Mouse (Mus musculus) liver, embryonic 16.5 days (tissue): ENCODE results near the gene Eloa. TPM values are rescaled to one million over a fixed set of nuclear protein-coding genes. Genes with fewer than 3 reads are reported as not detected.

ENCODE experiments used
- ATAC-seq: fragments of 200-750 bp; cut with Nextera tagmentation; 2 replicates; pipeline ENCODE4 v1.8.0; 2017; ENCODE audit warnings: low read depth, mild to moderate bottlenecking, moderate number of reproducible peaks, moderate library complexity
- H3K27ac ChIP-seq: fragments of 300-500 bp; sonication (generic); 2 replicates; pipeline ENCODE4 v1.5.1; 2014; ENCODE audit warnings: mild to moderate bottlenecking, low read length
- H3K27me3 ChIP-seq: fragments of 300-500 bp; sonication (generic); 2 replicates; pipeline ENCODE4 v1.6.1; 2014; ENCODE audit warnings: low read depth, low read length, mixed read lengths; ENCODE audit not compliant: control insufficient read depth, insufficient read depth
- H3K36me3 ChIP-seq: fragments of 300-500 bp; sonication (generic); 2 replicates; pipeline ENCODE4 v1.6.1; 2014; ENCODE audit warnings: mild to moderate bottlenecking; ENCODE audit not compliant: control insufficient read depth, insufficient read depth
- H3K4me1 ChIP-seq: fragments of 300-500 bp; sonication (generic); 2 replicates; pipeline ENCODE4 v1.6.1; 2014; ENCODE audit warnings: low read depth, low read length, mixed read lengths; ENCODE audit not compliant: control insufficient read depth
- H3K4me2 ChIP-seq: fragments of 300-500 bp; sonication (generic); 2 replicates; pipeline ENCODE4 v1.6.1; 2014; ENCODE audit warnings: low read depth, low read length, mixed read lengths
- H3K4me3 ChIP-seq: fragments of 300-500 bp; sonication (generic); 2 replicates; pipeline ENCODE4 v1.5.1; 2014; ENCODE audit warnings: low read depth, mild to moderate bottlenecking, low read length
- H3K9ac ChIP-seq: fragments of 300-500 bp; sonication (generic); 2 replicates; pipeline ENCODE4 v1.6.1; 2014; ENCODE audit warnings: low read depth, low read length
- H3K9me3 ChIP-seq: fragments of 300-500 bp; sonication (generic); replicated peaks from 2 replicates; pipeline ENCODE4 v1.6.1; 2016; ENCODE audit warnings: low read length; ENCODE audit not compliant: control insufficient read depth
- WGBS: fragments of 180-500 bp; shearing (Covaris S2); extraction: QIAGEN DNeasy Blood & Tissue Kit; methylation state at CpG from one replicate; pipeline ENCODE4 v1.1.7; 2014; ENCODE audit not compliant: insufficient replicate concordance; 5-methylcytosine and 5-hydroxymethylcytosine counted together
- polyA plus RNA-seq: library from polyadenylated mRNA; unstranded; fragments of >200 nt; fragmentation: Nextera tagmentation; extraction: Ambion mirVana; gene quantifications from 2 replicates; pipeline ENCODE4 v1.2.1, GENCODE M21; 2015

Gene Eloa
- polyA plus RNA-seq, 1 experiment from 2014 or later: 29.1 TPM

DNA sequence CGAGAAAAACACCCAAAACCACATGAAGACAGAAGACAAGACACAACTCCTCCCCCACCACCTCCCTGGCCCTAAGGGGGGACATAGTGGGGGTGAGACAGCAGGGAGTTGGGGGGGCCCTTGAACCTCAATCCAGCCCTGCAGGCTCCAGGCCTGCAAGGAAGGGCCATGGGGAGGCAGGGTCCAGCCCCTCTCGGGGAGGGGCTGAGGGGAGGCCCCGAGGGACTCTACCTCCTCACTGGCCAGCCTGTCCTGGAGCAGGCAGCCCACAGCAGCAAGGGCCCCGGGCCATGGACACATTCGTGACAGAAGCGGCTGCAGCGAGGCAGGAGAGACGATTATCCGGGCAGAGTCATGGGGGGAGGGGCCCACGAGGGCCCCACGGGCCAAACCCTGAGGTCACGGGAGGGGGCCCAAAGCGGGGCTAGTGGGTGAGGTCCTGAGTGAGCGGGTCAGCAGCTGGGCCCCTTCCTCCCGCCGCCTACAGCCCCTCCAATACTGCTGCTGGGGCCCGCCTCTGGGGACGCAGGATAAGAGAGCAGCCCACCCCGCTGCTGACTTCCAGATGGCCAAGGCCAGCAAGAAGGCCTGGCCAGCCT, 53.2 kb downstream of the Eloa start:
- 72% methylated on average over 19 of the region's 19 CpGs for WGBS
- Histone ChIP-seq H3K36me3 (peaks cover 28% of the 10 kb centered on the region), H3K9me3 (no peaks in the 10 kb centered on the region), H3K4me2 (no peak overlapping the region), H3K4me1 (peaks cover 29% of the 10 kb centered on the region), H3K27ac (no peak overlapping the region), H3K27me3 (no peaks in the 10 kb centered on the region), H3K4me3 (no peak overlapping the region), H3K9ac (no peak overlapping the region)
- ATAC-seq: no peak

GRCm38 (mm10) chr4:135967086-135967760, 54.3 kb downstream of the Eloa start:
- no peak for ATAC-seq
- no peaks in the 10 kb centered on the region for H3K27me3 ChIP-seq
- peaks cover 28% of the 10 kb centered on the region for H3K36me3 ChIP-seq
- no peak overlapping the region for H3K9ac ChIP-seq
- H3K4me1 ChIP-seq: peaks cover 27% of the 10 kb centered on the region
- no peak overlapping the region for H3K27ac ChIP-seq
- H3K9me3 ChIP-seq: no peaks in the 10 kb centered on the region
- WGBS: 83% methylated on average over 18 of the region's 18 CpGs
- H3K4me3 ChIP-seq: no peak overlapping the region
- no peak overlapping the region for H3K4me2 ChIP-seq

DNA sequence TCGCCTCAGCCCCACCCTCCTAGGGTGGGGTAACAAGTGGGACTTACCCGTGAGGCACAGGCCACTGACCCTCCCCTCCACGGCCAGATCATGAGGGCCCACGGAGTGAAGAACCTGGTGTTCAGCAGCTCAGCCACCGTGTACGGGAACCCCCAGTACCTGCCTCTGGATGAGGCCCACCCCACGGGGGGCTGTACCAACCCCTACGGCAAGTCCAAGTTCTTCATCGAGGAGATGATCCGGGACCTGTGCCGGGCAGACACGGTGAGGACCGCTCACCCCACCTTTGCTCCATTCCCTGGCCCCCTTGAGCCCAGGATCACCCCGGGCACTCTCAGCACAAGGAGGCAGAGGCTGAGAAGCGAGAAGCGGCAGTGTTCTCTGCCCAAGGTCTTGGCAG, 55.3 kb downstream of the Eloa start:
- no peak for ATAC-seq
- Histone ChIP-seq H3K4me3 (no peak overlapping the region), H3K9ac (no peak overlapping the region), H3K4me2 (no peak overlapping the region), H3K36me3 (peaks cover 28% of the 10 kb centered on the region), H3K27me3 (no peaks in the 10 kb centered on the region), H3K27ac (no peak overlapping the region), H3K9me3 (no peaks in the 10 kb centered on the region), H3K4me1 (peaks cover 19% of the 10 kb centered on the region)
- WGBS: 81% methylated on average over 16 of the region's 16 CpGs

DNA sequence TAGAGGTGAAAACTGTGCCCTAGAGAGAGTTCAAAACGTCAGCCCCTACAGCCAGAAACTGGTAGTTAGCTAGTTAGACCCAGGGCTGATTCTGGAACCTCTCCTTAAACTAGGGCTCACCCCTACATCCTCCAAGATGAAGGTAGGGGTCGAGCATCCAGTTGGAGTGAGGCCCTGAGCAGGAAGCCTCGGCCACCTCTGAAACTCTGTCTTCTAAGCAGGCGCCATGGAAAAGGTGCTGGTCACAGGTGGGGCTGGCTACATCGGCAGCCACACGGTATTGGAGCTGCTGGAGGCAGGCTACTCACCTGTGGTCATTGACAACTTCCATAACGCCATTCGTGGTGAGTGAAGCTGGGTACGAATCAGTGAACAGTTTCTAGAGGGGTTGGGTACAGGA, 56.5 kb downstream of the Eloa start:
- 75% methylated on average over 9 of the region's 9 CpGs for WGBS
- H3K4me2 ChIP-seq: no peak overlapping the region
- H3K36me3 ChIP-seq: peaks cover 28% of the 10 kb centered on the region
- no peak for ATAC-seq
- peak overlapping the region; percentile 68; the same call in 1 of the 2 replicates for H3K27ac ChIP-seq
- H3K4me1 ChIP-seq: peaks cover 15% of the 10 kb centered on the region
- no peak overlapping the region for H3K4me3 ChIP-seq
- H3K27me3 ChIP-seq: no peaks in the 10 kb centered on the region
- no peaks in the 10 kb centered on the region for H3K9me3 ChIP-seq
- H3K9ac ChIP-seq: no peak overlapping the region

- Histone ChIP-seq H3K4me2 (peak overlapping the region; percentile 99), H3K27ac (peak overlapping the region; percentile 68), H3K27me3 (no peaks in the 10 kb centered on the region), H3K4me1 (peaks cover 15% of the 10 kb centered on the region), H3K9me3 (no peaks in the 10 kb centered on the region), H3K4me3 (peak overlapping the region; percentile 86), H3K9ac (peak overlapping the region; percentile 86), H3K36me3 (peaks cover 22% of the 10 kb centered on the region)
- ATAC-seq: peak; percentile 32
- 5% methylated on average over 12 of the region's 12 CpGs for WGBS
Observed at GRCm38 (mm10) chr4:135964426-135964825, 57.1 kb downstream of the Eloa start.

DNA sequence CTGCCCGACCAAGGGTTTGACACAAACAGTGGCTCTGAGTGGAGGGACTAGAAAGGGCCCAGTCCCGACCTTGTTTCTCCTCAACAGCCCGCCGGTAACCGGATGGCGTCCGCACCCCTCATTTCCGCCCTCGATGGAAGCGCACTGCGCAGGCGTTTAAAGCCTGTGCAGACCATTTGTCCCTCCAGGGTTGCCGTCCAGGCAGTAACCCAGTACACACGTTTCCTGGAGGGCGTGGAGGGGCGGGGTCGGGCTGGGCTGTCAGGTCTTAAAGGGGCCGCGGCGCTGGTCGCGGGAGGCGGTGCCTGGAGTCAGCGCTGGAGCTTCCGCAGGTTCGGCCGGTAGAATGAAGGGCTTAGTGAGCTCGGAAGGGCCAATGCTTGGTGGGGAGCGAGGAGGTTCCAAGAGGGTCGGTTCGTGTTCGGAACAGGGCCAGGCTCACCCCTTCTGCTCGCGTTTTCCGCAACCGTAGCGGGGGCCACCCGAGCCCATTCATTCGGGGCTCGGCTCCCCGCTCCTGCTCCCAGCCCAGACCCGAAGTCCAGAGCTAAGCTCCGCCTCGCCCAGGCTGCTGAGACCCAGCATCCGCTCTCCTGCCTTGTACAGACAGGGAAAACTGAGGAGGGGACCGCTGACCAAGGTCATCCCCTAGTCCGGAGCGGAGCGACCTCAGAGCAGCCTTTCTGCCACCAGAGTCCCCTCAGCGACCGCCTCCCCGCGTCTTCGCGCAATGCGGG, 57.9 kb downstream of the Eloa start, which contains the start of gene Gale:
Gene Gale, plus strand, starts transcription at position 271 of the 737 bp plus-strand sequence.
- peaks cover 15% of the 10 kb centered on the region for H3K4me1 ChIP-seq
- peak within 1 kb of the TSS; percentile 85 for H3K27ac ChIP-seq
- no peaks in the 10 kb centered on the region for H3K27me3 ChIP-seq
- ATAC-seq: peak; percentile 94
- H3K4me2 ChIP-seq: peak within 1 kb of the TSS; percentile 99
- no peaks in the 10 kb centered on the region for H3K9me3 ChIP-seq
- H3K9ac ChIP-seq: peak within 1 kb of the TSS; percentile 86
- WGBS: under 1% methylated on average over 56 of the region's 56 CpGs
- peak within 1 kb of the TSS; percentile 86 for H3K4me3 ChIP-seq
- peaks cover 16% of the 10 kb centered on the region for H3K36me3 ChIP-seq

DNA sequence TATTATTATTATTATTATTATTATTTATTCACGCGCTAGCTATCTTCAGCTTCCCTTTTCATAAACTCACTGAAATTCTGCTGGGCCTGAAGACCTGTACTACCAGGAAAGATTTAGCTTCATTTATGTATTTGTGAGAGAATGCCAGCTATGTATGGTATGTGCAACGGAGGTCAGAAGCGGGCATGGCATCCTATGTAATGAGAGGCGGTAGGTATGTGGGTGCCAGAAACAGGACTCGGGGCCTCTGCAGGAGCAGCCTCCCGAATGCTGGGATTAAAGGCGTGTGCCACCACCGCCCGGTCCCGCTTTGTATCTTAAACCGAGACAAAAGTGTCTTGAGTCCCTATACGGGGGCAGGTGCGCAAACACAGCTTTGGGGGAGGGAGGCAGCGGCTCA, 58.6 kb downstream of the Eloa start:
- H3K4me1 ChIP-seq: peaks cover 15% of the 10 kb centered on the region
- H3K27ac ChIP-seq: peak overlapping the region; percentile 85
- WGBS: 7% methylated on average over 15 of the region's 15 CpGs
- peak overlapping the region; percentile 86 for H3K4me3 ChIP-seq
- H3K27me3 ChIP-seq: no peaks in the 10 kb centered on the region
- peaks cover 9% of the 10 kb centered on the region for H3K36me3 ChIP-seq
- H3K9me3 ChIP-seq: no peaks in the 10 kb centered on the region
- H3K4me2 ChIP-seq: peak overlapping the region; percentile 99
- peak; percentile 1; the same call in 1 of the 2 replicates for ATAC-seq
- peak overlapping the region; percentile 81 for H3K9ac ChIP-seq

DNA sequence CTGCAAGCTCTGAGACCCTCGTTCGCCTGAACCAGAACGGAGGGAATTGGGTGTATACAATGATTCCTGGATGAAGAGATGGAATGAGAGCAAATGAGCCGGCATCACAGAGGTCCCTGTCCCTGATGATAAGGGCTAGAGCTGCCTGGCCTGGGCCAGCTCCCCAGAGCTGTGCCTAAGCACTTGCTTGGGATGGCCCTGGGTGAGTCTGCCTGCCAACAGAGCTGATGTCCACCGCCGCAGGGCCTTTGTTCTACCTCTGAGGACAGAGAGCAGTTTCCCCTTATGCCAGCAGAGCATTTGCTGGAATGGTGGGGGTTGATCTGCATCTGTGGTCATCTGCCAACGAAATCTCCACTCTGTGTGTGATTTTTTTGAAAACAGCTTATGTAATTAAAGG, 59.4 kb downstream of the Eloa start:
- Histone ChIP-seq H3K4me1 (peaks cover 15% of the 10 kb centered on the region), H3K27me3 (no peaks in the 10 kb centered on the region), H3K27ac (no peak overlapping the region), H3K36me3 (peaks cover 3% of the 10 kb centered on the region; the same call in 1 of the 2 replicates), H3K9me3 (no peaks in the 10 kb centered on the region), H3K9ac (no peak overlapping the region), H3K4me3 (no peak overlapping the region), H3K4me2 (no peak overlapping the region)
- WGBS: 77% methylated on average over 7 of the region's 7 CpGs
- ATAC-seq: no peak

DNA sequence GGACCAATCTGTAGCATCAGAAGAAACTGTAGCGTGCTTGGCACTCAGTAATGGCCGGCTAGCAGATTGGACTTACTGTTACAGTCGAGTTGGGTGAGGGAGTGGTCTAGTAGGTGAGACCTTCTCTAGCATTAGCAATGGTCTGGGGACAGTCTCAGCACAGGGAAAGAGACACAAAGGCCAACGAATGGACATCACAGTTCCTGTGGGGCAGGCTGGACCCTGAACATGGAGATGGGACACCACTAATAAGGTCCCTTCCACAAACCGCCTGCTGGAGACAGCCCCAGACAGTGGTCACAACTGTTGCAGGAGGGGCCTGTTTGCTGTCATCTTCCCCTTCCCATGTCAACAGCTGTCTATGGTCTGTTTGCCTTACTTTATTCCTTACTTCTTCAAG, 59.9 kb downstream of the Eloa start:
- Histone ChIP-seq H3K4me3 (no peak overlapping the region), H3K9ac (no peak overlapping the region), H3K9me3 (no peaks in the 10 kb centered on the region), H3K4me2 (no peak overlapping the region), H3K27ac (no peak overlapping the region), H3K27me3 (no peaks in the 10 kb centered on the region), H3K4me1 (peaks cover 15% of the 10 kb centered on the region), H3K36me3 (0 out of 2 replicates have a peak, but pooled peaks cover 2% of the 10 kb centered on the region)
- ATAC-seq: no peak
- WGBS: 81% methylated on average over 5 of the region's 5 CpGs
